Mouse (Mus musculus) ES-Bruce4 (cell line): ENCODE measurements around the gene 4932411N23Rik. TPM values are rescaled to one million over a fixed set of nuclear protein-coding genes. Genes with fewer than 3 reads are reported as not detected.
"Not testable (repeated sequence)": the region's sequence is repeated elsewhere in the genome, so short reads cannot be mapped to it uniquely, and the experiment has no call there.

Source experiments
- H3K27ac ChIP-seq: 2 replicates; pipeline ENCODE4 v1.5.1; 2012; ENCODE audit warnings: low read length, inconsistent platforms; ENCODE audit not compliant: insufficient read depth
- H3K27me3 ChIP-seq: 2 replicates; pipeline ENCODE4 v1.6.1; 2012; ENCODE audit warnings: mild to moderate bottlenecking, low read length, inconsistent platforms; ENCODE audit not compliant: control insufficient read depth, poor library complexity, insufficient read depth, severe bottlenecking
- H3K36me3 ChIP-seq: 2 replicates; pipeline ENCODE4 v1.6.1; 2012; ENCODE audit warnings: inconsistent platforms, mild to moderate bottlenecking, low read length, moderate library complexity; ENCODE audit not compliant: control insufficient read depth, poor library complexity, insufficient read depth, severe bottlenecking
- H3K4me1 ChIP-seq: one replicate; pipeline ENCODE4 v1.8.1; 2011; ENCODE audit warnings: low read length; ENCODE audit not compliant: control insufficient read depth, insufficient read depth
- H3K4me3 ChIP-seq: 2 replicates; pipeline ENCODE4 v1.5.1; 2011; ENCODE audit warnings: low read depth, mild to moderate bottlenecking, low read length
- H3K9ac ChIP-seq: 2 replicates; pipeline ENCODE4 v1.6.1; 2012; ENCODE audit warnings: low read depth, mild to moderate bottlenecking, inconsistent platforms; ENCODE audit not compliant: poor library complexity, severe bottlenecking
- H3K9me3 ChIP-seq: replicated peaks from 2 replicates; pipeline ENCODE4 v1.6.1; 2012; ENCODE audit warnings: mild to moderate bottlenecking, low read length, inconsistent platforms; ENCODE audit not compliant: control insufficient read depth, poor library complexity, insufficient read depth, severe bottlenecking
- CTCF ChIP-seq: IDR thresholded peaks from one replicate; pipeline ENCODE4 v1.8.1; 2011; ENCODE audit warnings: low read depth, low read length
- EP300 ChIP-seq: IDR thresholded peaks from 2 replicates; pipeline ENCODE4 v1.6.1; 2011; ENCODE audit warnings: low read depth, low read length; ENCODE audit not compliant: insufficient read depth
- POLR2A ChIP-seq: IDR thresholded peaks from one replicate; pipeline ENCODE4 v1.8.1; 2011; ENCODE audit warnings: low read length; ENCODE audit not compliant: insufficient read depth
- polyA plus RNA-seq: library from polyadenylated mRNA; stranded (reverse); fragments of >200 nt; gene quantifications from 2 replicates; pipeline ENCODE4 v1.2.4, GENCODE M21; 2011; ENCODE audit warnings: low read depth; ENCODE audit not compliant: missing spikeins, insufficient read depth, insufficient read length

Gene 4932411N23Rik
- not detected in 2 replicates for polyA plus RNA-seq

- TF ChIP-seq POLR2A (no peak), EP300 (no peak), CTCF (no peak)
- no peaks in the 10 kb centered on the region for H3K9me3 ChIP-seq
- H3K4me3 ChIP-seq, result no peak within 1 kb of the TSS
- H3K4me1 ChIP-seq, result no peaks in the 10 kb centered on the region
- no peaks in the 10 kb centered on the region for H3K27me3 ChIP-seq
- no peak within 1 kb of the TSS for H3K9ac ChIP-seq
- H3K36me3 ChIP-seq, result no peaks in the 10 kb centered on the region
- H3K27ac ChIP-seq, result no peak within 1 kb of the TSS
Measured at GRCm38 (mm10) chrX:126815768-126816167, at the start of gene 4932411N23Rik. TSS of gene 4932411N23Rik (minus strand) at chrX:126815868.

- Histone ChIP-seq H3K9me3 (no peaks in the 10 kb centered on the region), H3K27ac (no peak overlapping the region), H3K27me3 (no peaks in the 10 kb centered on the region), H3K9ac (no peak overlapping the region), H3K4me1 (no peaks in the 10 kb centered on the region), H3K36me3 (no peaks in the 10 kb centered on the region), H3K4me3 (no peak overlapping the region)
- TF ChIP-seq EP300 (no peak), POLR2A (no peak), CTCF (no peak)
Measured at GRCm38 (mm10) chrX:126779895-126780294, 35.8 kb downstream of the 4932411N23Rik start.

- not testable (repeated sequence) for H3K27me3 ChIP-seq, H3K36me3 ChIP-seq, H3K4me3 ChIP-seq, H3K9ac ChIP-seq, H3K4me1 ChIP-seq, H3K9me3 ChIP-seq, H3K27ac ChIP-seq
Measured at GRCm38 (mm10) chrX:126777643-126778042, 38.0 kb downstream of the 4932411N23Rik start.

DNA sequence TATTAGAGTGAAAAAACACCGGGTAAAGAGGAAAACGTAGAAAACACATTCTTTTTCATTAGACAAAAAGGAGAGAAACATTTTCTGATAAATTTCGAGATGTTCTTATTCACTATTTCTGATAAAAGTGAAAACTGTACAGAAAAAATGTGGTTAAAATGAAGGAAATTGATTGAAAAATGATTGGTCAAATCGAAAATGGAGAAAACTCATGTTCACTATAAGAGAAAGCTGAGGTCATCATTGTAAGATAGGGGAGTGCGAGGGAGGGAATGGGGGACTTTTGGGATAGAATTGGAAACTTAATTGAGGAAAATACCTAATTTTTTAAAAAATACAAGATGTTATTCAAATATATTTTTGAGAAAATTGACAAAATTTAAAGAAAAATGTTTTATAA is 40.8 kb downstream of the 4932411N23Rik start:
- not testable (repeated sequence) for H3K4me3 ChIP-seq, H3K27me3 ChIP-seq, H3K27ac ChIP-seq, H3K4me1 ChIP-seq, H3K9ac ChIP-seq, H3K9me3 ChIP-seq, H3K36me3 ChIP-seq

DNA sequence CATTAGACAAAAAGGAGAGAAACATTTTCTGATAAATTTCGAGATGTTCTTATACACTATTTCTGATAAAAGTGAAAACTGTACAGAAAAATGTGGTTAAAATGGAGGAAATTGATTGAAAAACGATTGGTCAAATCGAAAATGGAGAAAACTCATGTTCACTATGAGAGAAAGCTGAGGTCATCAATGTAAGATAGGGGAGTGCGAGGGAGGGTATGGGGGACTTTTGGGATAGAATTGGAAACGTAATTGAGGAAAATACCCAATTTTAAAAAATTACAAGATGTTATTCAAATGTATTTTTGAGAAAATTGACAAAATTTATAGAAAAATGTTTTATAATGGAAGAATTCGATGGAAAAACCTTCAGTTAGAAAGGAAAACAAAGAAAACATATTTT is 42.2 kb downstream of the 4932411N23Rik start:
- not testable (repeated sequence) for H3K9ac ChIP-seq, H3K4me3 ChIP-seq, H3K27me3 ChIP-seq, H3K36me3 ChIP-seq, H3K4me1 ChIP-seq, H3K9me3 ChIP-seq, H3K27ac ChIP-seq

Other genes with a start within 250 kb of the 4932411N23Rik start
- not detected in 2 replicates for gene Gm382, start 224.1 kb upstream of the 4932411N23Rik start, polyA plus RNA-seq